Mouse (Mus musculus): ENCODE measurements around the gene Naa10.

The Naa10 gene

GRCm38 (mm10) chrX:73921823-73922549, at the start of gene Naa10, which contains the start of gene Arhgap4:
Gene Naa10, minus strand, starts transcription at chrX:73921944.
Gene Arhgap4, minus strand, starts transcription at chrX:73921870.
- peak; percentile 91 for DNase-seq

- DNase-seq = no peak
Measured at GRCm38 (mm10) chrX:73970781-73971180, 49.0 kb upstream of the Naa10 start.

DNA sequence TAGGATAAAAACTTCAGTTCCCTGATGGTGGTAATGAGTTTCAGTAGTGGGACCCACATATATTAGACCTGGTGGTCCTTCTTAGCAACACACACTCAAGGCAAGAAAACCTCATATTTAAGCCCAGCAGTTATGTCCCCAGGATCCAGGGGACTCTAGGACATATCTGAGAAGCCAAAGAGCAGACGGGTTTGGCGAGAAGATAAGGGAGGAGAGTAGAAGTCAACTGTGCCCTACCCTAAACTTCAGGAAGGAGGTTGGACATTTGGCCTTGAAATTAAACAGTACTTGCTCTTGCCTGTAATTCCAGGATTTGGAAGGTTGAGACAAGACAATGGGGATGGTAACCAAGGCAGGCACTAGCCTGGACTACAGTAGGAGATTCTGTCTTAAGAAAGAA, 48.0 kb upstream of the Naa10 start:
- no peak for DNase-seq

DNA sequence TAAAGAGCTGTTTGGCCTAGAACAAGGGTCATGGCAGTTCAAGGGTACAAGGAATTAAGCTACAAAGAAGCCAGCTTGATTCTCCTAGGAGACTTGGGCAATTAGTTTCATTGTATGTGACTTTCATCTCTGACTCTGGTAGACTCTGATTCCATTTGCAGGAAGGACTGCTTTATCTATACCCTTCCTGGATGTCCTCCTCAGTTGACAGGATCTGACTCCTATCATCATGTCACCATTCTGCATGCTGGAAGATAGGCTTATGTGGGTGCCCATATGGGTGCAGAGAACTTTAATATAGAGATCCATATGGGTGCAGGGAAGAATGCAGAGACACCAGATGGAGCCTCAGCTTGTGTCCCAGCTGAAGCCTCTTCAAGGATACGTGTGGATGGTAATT, 47.4 kb upstream of the Naa10 start:
- no peak for DNase-seq

DNA sequence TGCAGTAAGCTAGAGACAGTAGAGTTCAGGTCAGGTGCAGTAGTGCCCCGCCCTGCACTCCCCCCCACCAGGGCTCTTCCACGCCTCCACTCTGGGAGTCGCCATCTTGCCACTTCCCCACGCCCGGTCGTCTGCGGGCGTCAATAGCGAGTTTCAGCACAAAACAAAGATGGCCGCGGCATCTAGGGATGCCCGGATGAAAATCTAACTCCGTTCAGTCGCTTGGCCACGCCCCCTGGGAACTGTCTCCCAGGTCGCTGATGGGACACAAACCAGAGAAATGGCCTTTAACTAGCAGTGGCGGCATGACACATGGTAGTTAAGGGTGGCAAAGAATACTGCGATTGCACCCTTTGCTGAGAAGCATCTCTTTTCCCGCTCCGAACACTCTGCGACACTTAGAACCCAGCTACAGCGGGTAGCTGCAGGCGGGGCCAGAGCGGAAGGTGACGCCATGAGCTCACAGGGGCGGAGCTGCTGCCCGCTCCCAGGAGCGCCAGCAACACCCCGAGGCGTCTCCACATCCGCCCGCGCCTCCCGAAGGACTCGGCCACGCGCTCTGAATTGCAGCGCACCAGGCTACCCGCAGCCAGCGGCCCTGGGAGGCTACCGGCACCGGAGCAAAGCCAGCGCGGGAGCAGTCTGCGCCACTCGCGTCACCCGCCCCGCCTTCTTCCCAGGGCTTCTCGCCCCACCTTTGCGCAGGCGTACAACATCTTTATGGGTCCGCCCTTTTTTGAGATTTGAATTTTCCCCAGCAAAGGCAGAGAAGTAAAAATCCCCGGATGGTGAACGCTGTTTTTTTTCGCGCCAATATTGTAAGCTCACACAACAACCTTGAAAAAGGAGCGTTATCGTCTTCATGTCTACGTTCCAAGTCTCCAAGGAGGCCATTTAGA, 45.7 kb upstream of the Naa10 start:
- peak; percentile 94 for DNase-seq

GRCm38 (mm10) chrX:73966248-73967176, 44.8 kb upstream of the Naa10 start, which contains the start of gene Hcfc1:
Gene Hcfc1, minus strand, starts transcription at chrX:73966357.
- DNase-seq = peak; percentile 91

GRCm38 (mm10) chrX:73965307-73965706, 43.6 kb upstream of the Naa10 start:
- peak; percentile 77 for DNase-seq

DNA sequence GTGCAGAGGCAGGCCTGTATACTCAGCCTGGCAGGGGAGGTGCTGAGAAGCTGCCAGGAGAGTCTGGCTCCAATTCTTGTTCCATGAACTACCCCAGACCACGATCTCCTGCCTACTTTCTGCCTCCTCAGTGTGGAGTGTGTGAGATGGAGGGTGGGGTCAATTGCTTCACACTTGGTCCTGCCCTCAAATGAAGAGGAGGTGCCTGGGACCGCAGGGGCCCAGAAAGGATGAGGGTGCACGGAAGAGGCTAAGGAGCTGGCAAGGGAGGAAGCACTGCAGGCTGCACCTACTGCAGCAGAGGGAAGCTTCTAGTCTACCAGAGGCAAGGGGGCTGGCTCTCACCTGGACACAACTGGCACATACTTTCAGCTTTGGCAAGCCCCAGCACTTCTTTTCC, 42.6 kb upstream of the Naa10 start:
- no peak for DNase-seq

- DNase-seq = no peak
Measured at GRCm38 (mm10) chrX:73954988-73955387, 33.2 kb upstream of the Naa10 start.

DNA sequence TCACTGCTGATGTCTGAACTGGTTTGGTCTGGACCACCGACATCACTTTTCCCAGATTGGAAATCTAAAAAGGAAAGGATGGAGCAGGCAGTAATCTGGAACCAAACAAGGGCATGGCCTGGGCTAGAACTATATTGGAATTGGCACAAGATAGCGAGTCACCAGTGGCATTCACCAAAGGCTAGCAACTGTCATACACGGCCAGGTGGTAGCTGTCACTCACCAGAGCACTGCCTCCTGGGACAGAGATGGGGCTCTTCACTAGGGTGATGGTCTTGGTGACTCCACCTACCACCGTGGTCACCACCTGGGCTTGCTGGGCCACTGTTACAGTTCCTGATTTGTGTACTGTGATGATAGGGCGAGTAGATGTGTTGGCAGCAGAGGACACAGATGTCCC, 30.9 kb upstream of the Naa10 start:
- DNase-seq = no peak

DNA sequence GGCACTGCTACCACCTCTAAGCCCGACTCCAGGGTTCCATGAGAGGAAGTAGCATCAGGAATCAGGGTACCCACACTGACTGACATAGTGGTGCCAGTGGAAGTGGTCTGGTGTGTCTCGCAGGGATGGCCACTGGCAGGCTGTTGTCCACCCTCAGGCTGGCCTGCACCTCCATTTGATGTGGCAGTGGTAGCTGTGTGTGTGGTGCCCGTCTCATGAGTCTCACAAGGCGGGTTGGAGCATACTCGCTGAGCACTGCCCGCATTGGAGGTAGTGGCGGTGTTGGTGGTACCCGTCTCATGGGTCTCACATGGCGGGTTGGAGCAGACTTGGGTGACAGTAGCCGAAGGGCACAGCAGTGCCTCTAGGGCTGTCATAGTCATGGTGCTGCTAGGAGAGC, 27.6 kb upstream of the Naa10 start:
- DNase-seq = no peak

DNA sequence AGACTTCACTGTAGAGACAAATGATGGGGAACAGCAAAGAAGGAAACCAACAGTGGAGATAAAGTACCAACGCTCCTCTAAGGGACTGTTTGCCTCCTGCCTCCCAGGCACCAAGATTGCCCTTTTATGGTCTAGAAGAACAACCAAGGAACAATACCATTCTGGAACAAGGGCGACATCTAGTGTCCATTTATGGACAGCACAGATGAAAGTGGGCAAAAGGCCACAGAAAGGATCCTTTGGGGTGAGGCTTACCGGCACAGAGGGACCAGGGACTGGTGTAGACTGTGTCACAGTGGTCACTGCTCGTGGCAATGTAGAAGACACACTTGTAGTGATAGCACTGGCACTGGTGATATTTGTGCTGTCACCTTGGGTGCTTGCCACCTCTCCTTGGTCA, 26.9 kb upstream of the Naa10 start:
- peak; percentile 22 for DNase-seq

DNA sequence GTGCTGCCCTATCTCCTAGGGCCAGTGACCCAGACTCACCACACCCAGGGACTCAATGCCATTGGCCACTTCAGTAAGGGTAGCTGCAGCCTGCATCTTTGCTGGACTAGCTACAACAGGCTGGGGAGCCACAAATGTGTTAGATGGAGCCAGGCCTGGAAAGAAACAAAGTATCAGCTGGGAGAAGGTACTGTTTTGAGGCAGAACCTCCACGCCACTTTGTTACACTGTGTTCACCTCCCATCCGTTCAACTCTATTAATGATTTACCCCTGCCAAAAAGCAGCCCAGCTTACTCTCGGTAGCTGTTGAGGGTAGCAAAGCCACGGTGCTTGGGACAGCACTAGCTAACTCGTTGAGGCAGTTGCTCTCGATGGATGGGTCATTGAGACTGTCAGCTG, 25.2 kb upstream of the Naa10 start:
- no peak for DNase-seq

DNA sequence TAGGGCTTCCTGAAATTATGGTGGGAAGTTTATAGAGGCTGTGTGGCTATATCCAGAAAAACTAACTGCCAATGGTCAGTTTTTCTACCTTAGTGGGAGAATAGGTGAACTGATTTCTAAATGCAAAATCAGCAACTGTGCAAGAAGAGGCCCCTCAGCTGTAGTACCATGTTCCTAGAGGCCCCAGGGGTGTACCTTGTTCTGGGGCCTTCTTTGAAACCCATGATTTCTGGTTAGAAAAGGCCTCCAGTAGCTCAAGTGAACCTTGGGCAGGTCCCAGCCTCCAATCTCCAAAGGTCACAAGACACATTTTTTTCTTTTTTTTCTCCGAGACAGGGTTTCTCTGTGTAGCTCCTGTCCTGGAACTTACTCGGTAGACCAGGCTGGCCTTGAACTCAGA, 20.6 kb upstream of the Naa10 start:
- DNase-seq = no peak

- no peak for DNase-seq
Measured at GRCm38 (mm10) chrX:73941860-73942259, 20.1 kb upstream of the Naa10 start.

- DNase-seq = no peak
Measured at GRCm38 (mm10) chrX:73931871-73932270, 10.1 kb upstream of the Naa10 start.

GRCm38 (mm10) chrX:73930402-73931062, 8.8 kb upstream of the Naa10 start, which contains the start of gene Renbp:
Gene Renbp, minus strand, starts transcription at chrX:73930850.
- peak; percentile 74 for DNase-seq

- no peak for DNase-seq
Measured at GRCm38 (mm10) chrX:73922550-73922882, 772 bp upstream of the Naa10 start.

DNA sequence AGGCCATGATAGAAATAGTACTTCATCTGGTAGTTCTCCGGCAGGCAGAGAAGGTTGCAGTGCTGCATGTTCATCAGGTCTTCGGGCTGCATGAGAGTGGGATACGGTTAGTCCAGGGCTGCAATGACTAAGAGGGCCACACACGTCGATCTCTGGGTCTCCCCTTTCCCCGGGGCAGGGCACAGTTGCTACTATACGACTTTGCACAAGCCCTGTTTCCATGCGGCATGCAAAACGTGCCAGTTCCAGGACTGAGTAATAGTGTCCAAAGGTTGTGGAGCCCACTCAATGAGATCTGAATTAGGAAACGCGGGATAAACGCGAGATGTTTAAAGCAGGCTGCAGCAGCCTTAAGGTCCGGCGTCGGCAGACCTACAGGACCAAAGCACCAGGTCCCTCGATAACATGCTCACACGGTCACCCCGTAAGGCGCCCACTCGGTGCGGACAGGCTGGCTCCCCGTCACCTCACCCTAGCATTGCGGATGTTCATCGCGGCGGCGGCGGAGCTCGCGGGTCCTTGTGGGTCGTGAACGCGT, 390 bp downstream of the Naa10 start:
- no peak for DNase-seq

DNA sequence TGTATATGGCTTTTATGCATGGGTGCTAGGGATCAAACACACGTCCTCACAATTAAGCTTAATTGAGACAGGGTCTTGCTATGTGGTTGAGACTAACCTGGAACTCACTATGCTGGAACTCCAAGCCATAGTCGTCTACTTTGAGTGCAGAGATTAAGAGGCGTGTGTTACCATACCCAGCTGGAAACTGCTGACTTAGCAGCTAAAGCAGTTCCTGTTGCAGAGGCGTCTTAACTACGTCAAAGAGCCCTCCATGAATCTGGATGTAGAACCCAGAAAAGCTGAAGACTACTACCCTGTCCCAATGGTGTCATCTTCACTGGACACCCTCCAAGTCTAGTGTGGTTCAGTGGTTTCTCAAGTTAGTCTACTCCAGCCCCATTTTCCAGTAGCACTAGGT, 3.1 kb downstream of the Naa10 start:
- no peak for DNase-seq

GRCm38 (mm10) chrX:73916945-73917344, 4.8 kb downstream of the Naa10 start:
- DNase-seq = no peak

Data from layer of hippocampus, adult 9-11 months (tissue).